Mouse (Mus musculus) limb, embryonic 13.5 days (tissue): ENCODE data around the gene Btg2. TPM values are rescaled to one million over a fixed set of nuclear protein-coding genes. Genes with fewer than 3 reads are reported as not detected.

Source experiments
- ATAC-seq: fragments of 200-750 bp; cut with Nextera tagmentation; 2 replicates; pipeline ENCODE4 v1.8.0; 2017; ENCODE audit warnings: low read depth, moderate number of reproducible peaks, moderate TSS enrichment; ENCODE audit not compliant: low FRiP score
- H3K27ac ChIP-seq: fragments of 300-500 bp; sonication (generic); 2 replicates; pipeline ENCODE4 v1.5.1; 2015; ENCODE audit warnings: inconsistent platforms, mild to moderate bottlenecking, moderate library complexity
- H3K27me3 ChIP-seq: fragments of 300-500 bp; sonication (generic); 2 replicates; pipeline ENCODE4 v1.6.1; 2015; ENCODE audit warnings: mild to moderate bottlenecking, inconsistent platforms
- H3K36me3 ChIP-seq: fragments of 300-500 bp; sonication (generic); 2 replicates; pipeline ENCODE4 v1.6.1; 2015; ENCODE audit warnings: inconsistent platforms, mild to moderate bottlenecking, moderate library complexity
- H3K4me1 ChIP-seq: fragments of 300-500 bp; sonication (generic); 2 replicates; pipeline ENCODE4 v1.6.1; 2015; ENCODE audit warnings: inconsistent platforms
- H3K4me2 ChIP-seq: fragments of 300-500 bp; sonication (generic); replicated peaks from 2 replicates; pipeline ENCODE4 v1.6.1; 2015; ENCODE audit warnings: inconsistent platforms, mild to moderate bottlenecking, moderate library complexity
- H3K4me3 ChIP-seq: fragments of 300-500 bp; sonication (generic); 2 replicates; pipeline ENCODE4 v1.5.1; 2015; ENCODE audit warnings: moderate library complexity, mild to moderate bottlenecking, inconsistent platforms
- H3K9ac ChIP-seq: fragments of 300-500 bp; sonication (generic); 2 replicates; pipeline ENCODE4 v1.6.1; 2015; ENCODE audit warnings: mild to moderate bottlenecking, inconsistent platforms
- H3K9me3 ChIP-seq: fragments of 300-500 bp; sonication (generic); 2 replicates; pipeline ENCODE4 v1.6.1; 2016; ENCODE audit warnings: inconsistent platforms
- WGBS: fragments of 180-500 bp; shearing (Covaris S2); methylation state at CpG from one replicate; pipeline ENCODE4 v1.1.7; 2015; 5-methylcytosine and 5-hydroxymethylcytosine counted together
- polyA plus RNA-seq: library from polyadenylated mRNA; unstranded; fragments of >200 nt; fragmentation: Nextera tagmentation; extraction: Ambion mirVana; gene quantifications from 2 replicates; pipeline ENCODE4 v1.2.1, GENCODE M21; 2015

The Btg2 gene
- polyA plus RNA-seq, 1 experiment from 2014 or later = 28.2 TPM

- H3K9ac ChIP-seq = peak overlapping the region; percentile 59
- peak overlapping the region; percentile 99 for H3K27ac ChIP-seq
- H3K36me3 ChIP-seq = no peaks in the 10 kb centered on the region
- WGBS = 5% methylated on average over 11 of the region's 11 CpGs
- peaks cover 77% of the 10 kb centered on the region for H3K4me1 ChIP-seq
- peak overlapping the region; percentile 53 for H3K4me2 ChIP-seq
- no peaks in the 10 kb centered on the region for H3K9me3 ChIP-seq
- ATAC-seq = peak; percentile 7; the same call in 1 of the 2 replicates
- H3K4me3 ChIP-seq = no peak overlapping the region
- no peaks in the 10 kb centered on the region for H3K27me3 ChIP-seq
These were observed 16.4 kb downstream of the Btg2 start for GRCm38 (mm10) chr1:134062411-134063085.

GRCm38 (mm10) chr1:134061915-134062314, 17.0 kb downstream of the Btg2 start:
- ATAC-seq = no peak
- Histone ChIP-seq H3K36me3 (no peaks in the 10 kb centered on the region), H3K9me3 (no peaks in the 10 kb centered on the region), H3K4me2 (peak overlapping the region; percentile 74), H3K4me1 (peaks cover 71% of the 10 kb centered on the region), H3K27ac (peak overlapping the region; percentile 99), H3K27me3 (no peaks in the 10 kb centered on the region), H3K4me3 (no peak overlapping the region), H3K9ac (no peak overlapping the region)
- whole genome bisulfite sequencing = 45% methylated on average over 3 of the region's 3 CpGs

GRCm38 (mm10) chr1:134060849-134061569, 17.9 kb downstream of the Btg2 start:
- Histone ChIP-seq H3K4me1 (peaks cover 63% of the 10 kb centered on the region), H3K4me2 (peak overlapping the region; percentile 74), H3K36me3 (no peaks in the 10 kb centered on the region), H3K4me3 (peak overlapping the region; percentile 37), H3K9me3 (no peaks in the 10 kb centered on the region), H3K27me3 (no peaks in the 10 kb centered on the region), H3K27ac (peak overlapping the region; percentile 99), H3K9ac (peak overlapping the region; percentile 71)
- peak; percentile 93 for ATAC-seq
- WGBS = under 1% methylated on average over 31 of the region's 31 CpGs

- 66% methylated on average over 16 of the region's 16 CpGs for WGBS
- H3K27ac ChIP-seq = peak overlapping the region; percentile 99
- no peak for ATAC-seq
- H3K4me2 ChIP-seq = peak overlapping the region; percentile 74
- no peaks in the 10 kb centered on the region for H3K36me3 ChIP-seq
- no peaks in the 10 kb centered on the region for H3K9me3 ChIP-seq
- peaks cover 54% of the 10 kb centered on the region for H3K4me1 ChIP-seq
- peak overlapping the region; percentile 50; the same call in 1 of the 2 replicates for H3K9ac ChIP-seq
- no peaks in the 10 kb centered on the region for H3K27me3 ChIP-seq
- H3K4me3 ChIP-seq = peak overlapping the region; percentile 37
These were observed 18.9 kb downstream of the Btg2 start for GRCm38 (mm10) chr1:134059739-134060695.

- Histone ChIP-seq H3K4me2 (no peak overlapping the region), H3K4me3 (no peak overlapping the region), H3K27me3 (no peaks in the 10 kb centered on the region), H3K4me1 (peaks cover 42% of the 10 kb centered on the region), H3K36me3 (no peaks in the 10 kb centered on the region), H3K9me3 (no peaks in the 10 kb centered on the region), H3K27ac (no peak overlapping the region), H3K9ac (no peak overlapping the region)
- no peak for ATAC-seq
- WGBS = 59% methylated on average over 6 of the region's 6 CpGs
These were observed 20.1 kb downstream of the Btg2 start for GRCm38 (mm10) chr1:134058870-134059269.

- Histone ChIP-seq H3K4me2 (no peak overlapping the region), H3K36me3 (no peaks in the 10 kb centered on the region), H3K4me1 (peaks cover 31% of the 10 kb centered on the region), H3K27me3 (no peaks in the 10 kb centered on the region), H3K27ac (no peak overlapping the region), H3K9me3 (no peaks in the 10 kb centered on the region), H3K9ac (no peak overlapping the region), H3K4me3 (no peak overlapping the region)
- WGBS = 63% methylated on average over 8 of the region's 8 CpGs
- no peak for ATAC-seq
These were observed 21.2 kb downstream of the Btg2 start for GRCm38 (mm10) chr1:134057736-134058135.

- H3K9ac ChIP-seq = no peak overlapping the region
- no peak for ATAC-seq
- H3K4me1 ChIP-seq = peaks cover 16% of the 10 kb centered on the region
- no peak overlapping the region for H3K4me2 ChIP-seq
- no peak overlapping the region for H3K27ac ChIP-seq
- H3K27me3 ChIP-seq = no peaks in the 10 kb centered on the region
- WGBS = 65% methylated on average over 4 of the region's 4 CpGs
- H3K36me3 ChIP-seq = no peaks in the 10 kb centered on the region
- no peak overlapping the region for H3K4me3 ChIP-seq
- H3K9me3 ChIP-seq = no peaks in the 10 kb centered on the region
These were observed 22.6 kb downstream of the Btg2 start for GRCm38 (mm10) chr1:134056285-134056684.

- H3K27me3 ChIP-seq = no peaks in the 10 kb centered on the region
- no peaks in the 10 kb centered on the region for H3K9me3 ChIP-seq
- no peak overlapping the region for H3K4me3 ChIP-seq
- peaks cover 12% of the 10 kb centered on the region for H3K4me1 ChIP-seq
- ATAC-seq = no peak
- H3K27ac ChIP-seq = no peak overlapping the region
- WGBS = 85% methylated on average over 9 of the region's 9 CpGs
- no peak overlapping the region for H3K9ac ChIP-seq
- H3K36me3 ChIP-seq = no peaks in the 10 kb centered on the region
- no peak overlapping the region for H3K4me2 ChIP-seq
These were observed 23.2 kb downstream of the Btg2 start for GRCm38 (mm10) chr1:134055666-134056245.

- no peaks in the 10 kb centered on the region for H3K36me3 ChIP-seq
- 66% methylated on average over 9 of the region's 9 CpGs for WGBS
- no peak overlapping the region for H3K4me2 ChIP-seq
- ATAC-seq = no peak
- H3K9me3 ChIP-seq = no peaks in the 10 kb centered on the region
- peaks cover 5% of the 10 kb centered on the region for H3K4me1 ChIP-seq
- no peak overlapping the region for H3K27ac ChIP-seq
- 0 out of 2 replicates have a peak, but pooled peaks cover 3% of the 10 kb centered on the region for H3K27me3 ChIP-seq
- no peak overlapping the region for H3K4me3 ChIP-seq
- H3K9ac ChIP-seq = no peak overlapping the region
These were observed 23.9 kb downstream of the Btg2 start for GRCm38 (mm10) chr1:134055058-134055457.

- H3K36me3 ChIP-seq = no peaks in the 10 kb centered on the region
- 7% methylated on average over 6 of the region's 6 CpGs for WGBS
- peaks cover 7% of the 10 kb centered on the region for H3K4me1 ChIP-seq
- no peak overlapping the region for H3K9ac ChIP-seq
- H3K27ac ChIP-seq = no peak overlapping the region
- H3K27me3 ChIP-seq = 0 out of 2 replicates have a peak, but pooled peaks cover 4% of the 10 kb centered on the region
- H3K9me3 ChIP-seq = no peaks in the 10 kb centered on the region
- no peak overlapping the region for H3K4me3 ChIP-seq
- no peak overlapping the region for H3K4me2 ChIP-seq
- no peak for ATAC-seq
These were observed 25.7 kb downstream of the Btg2 start for GRCm38 (mm10) chr1:134053207-134053606.

- peaks cover 9% of the 10 kb centered on the region for H3K4me1 ChIP-seq
- ATAC-seq = no peak
- 73% methylated on average over 6 of the region's 6 CpGs for WGBS
These were observed 29.4 kb downstream of the Btg2 start for GRCm38 (mm10) chr1:134049542-134049941.

More at GRCm38 (mm10) chr1:134049542-134049941, 29.4 kb downstream of the Btg2 start:
- H3K4me2 ChIP-seq = no peak overlapping the region
- H3K4me3 ChIP-seq = no peak overlapping the region
- no peak overlapping the region for H3K9ac ChIP-seq
- H3K27ac ChIP-seq = no peak overlapping the region
- no peaks in the 10 kb centered on the region for H3K9me3 ChIP-seq
- H3K36me3 ChIP-seq = no peaks in the 10 kb centered on the region
- peaks cover 12% of the 10 kb centered on the region; the same call in 1 of the 2 replicates for H3K27me3 ChIP-seq
